Mouse (Mus musculus) stomach, postnatal 0 days (tissue): ENCODE measurements at regions not wholly inside any gene's neighbourhood (a gene's known extent, or its start where the extent isn't known, plus 50 kb on each side); places are given as distances from the start of the nearest gene placed in this dataset.

Experiments
- ATAC-seq: fragments of 200-750 bp; cut with Nextera tagmentation; 2 replicates; pipeline ENCODE4 v1.8.0; 2017; ENCODE audit not compliant: low FRiP score, low TSS enrichment
- DNase-seq: peaks from one replicate; pipeline ENCODE4 v3.0.0-alpha.2; 2016; ENCODE audit warnings: low spot score
- H3K27ac ChIP-seq: fragments of 300-500 bp; sonication (generic); replicated peaks from 2 replicates; pipeline ENCODE4 v1.5.1; 2014; ENCODE audit warnings: mild to moderate bottlenecking, control low read depth
- H3K27me3 ChIP-seq: fragments of 300-500 bp; sonication (generic); 2 replicates; pipeline ENCODE4 v1.6.1; 2014; ENCODE audit warnings: low read length; ENCODE audit not compliant: control insufficient read depth, insufficient read depth
- H3K36me3 ChIP-seq: fragments of 300-500 bp; sonication (generic); 2 replicates; pipeline ENCODE4 v1.6.1; 2014; ENCODE audit warnings: low read length, mixed read lengths; ENCODE audit not compliant: control insufficient read depth, insufficient read depth
- H3K4me1 ChIP-seq: fragments of 300-500 bp; sonication (generic); replicated peaks from 2 replicates; pipeline ENCODE4 v1.6.1; 2014; ENCODE audit warnings: antibody characterized with exemption; ENCODE audit not compliant: control insufficient read depth, insufficient read depth
- H3K4me2 ChIP-seq: fragments of 300-500 bp; sonication (generic); replicated peaks from 2 replicates; pipeline ENCODE4 v1.6.1; 2014; ENCODE audit warnings: low read depth, mild to moderate bottlenecking, control low read depth, moderate library complexity
- H3K4me3 ChIP-seq: fragments of 300-500 bp; sonication (generic); 2 replicates; pipeline ENCODE4 v1.5.1; 2014; ENCODE audit warnings: low read depth, low read length, control low read depth
- H3K9ac ChIP-seq: fragments of 300-500 bp; sonication (generic); 2 replicates; pipeline ENCODE4 v1.6.1; 2014; ENCODE audit warnings: mild to moderate bottlenecking, low read length, control low read depth, mixed read lengths
- H3K9me3 ChIP-seq: fragments of 300-500 bp; sonication (generic); 2 replicates; pipeline ENCODE4 v1.6.1; 2016; ENCODE audit warnings: low read length; ENCODE audit not compliant: control insufficient read depth
- CTCF ChIP-seq: IDR thresholded peaks from 2 replicates; pipeline ENCODE4 v1.5.1; 2016; ENCODE audit warnings: antibody characterized with exemption, low read depth, mild to moderate bottlenecking, moderate library complexity
- EP300 ChIP-seq: optimal IDR thresholded peaks from 2 replicates; pipeline ENCODE3; 2016; ENCODE audit warnings: antibody characterized with exemption
- WGBS: fragments of 180-500 bp; shearing (Covaris S2); extraction: QIAGEN DNeasy Blood & Tissue Kit; methylation state at CpG from one replicate; pipeline ENCODE4 v1.1.7; 2014; 5-methylcytosine and 5-hydroxymethylcytosine counted together

DNA sequence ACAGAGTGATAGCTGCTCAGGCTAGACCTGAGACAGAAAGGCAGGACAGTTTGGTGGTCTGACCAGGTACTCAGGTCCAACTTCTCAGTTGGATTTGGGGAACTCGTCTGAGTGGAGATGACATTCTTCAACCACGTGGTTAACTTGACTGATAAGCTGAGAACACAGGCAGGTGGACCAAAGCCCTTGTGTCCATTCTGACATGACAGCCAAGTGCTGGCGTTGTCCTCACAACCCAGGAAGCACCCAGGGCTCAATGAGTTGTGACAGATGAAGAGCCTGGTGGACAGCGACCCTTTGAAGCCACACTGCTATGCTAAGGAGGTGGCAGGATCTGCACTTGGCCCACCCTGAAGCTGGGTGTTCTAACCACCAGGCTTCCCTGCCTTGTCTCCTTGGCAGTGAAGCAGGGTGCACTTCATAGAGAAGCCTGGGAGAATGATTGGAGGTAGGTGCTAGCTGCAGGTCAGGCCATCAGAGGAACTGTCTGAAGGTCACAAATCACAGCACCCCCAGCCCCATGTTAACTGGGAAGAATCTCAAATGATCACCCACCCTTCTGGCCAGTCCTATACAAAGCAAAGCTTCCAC lies 87.6 kb downstream of the 1700001O22Rik start:
- Histone ChIP-seq H3K4me2 (no peak overlapping the region), H3K4me1 (peaks cover 35% of the 10 kb centered on the region), H3K9ac (no peak overlapping the region), H3K4me3 (no peak overlapping the region), H3K27me3 (no peaks in the 10 kb centered on the region), H3K36me3 (no peaks in the 10 kb centered on the region), H3K27ac (peak overlapping the region; percentile 98), H3K9me3 (no peaks in the 10 kb centered on the region)
- ATAC-seq (no peak), DNase-seq (no peak)
- TF ChIP-seq EP300: no peak
- TF ChIP-seq CTCF: no peak
- WGBS: 64% methylated on average over 4 of the region's 4 CpGs

DNA sequence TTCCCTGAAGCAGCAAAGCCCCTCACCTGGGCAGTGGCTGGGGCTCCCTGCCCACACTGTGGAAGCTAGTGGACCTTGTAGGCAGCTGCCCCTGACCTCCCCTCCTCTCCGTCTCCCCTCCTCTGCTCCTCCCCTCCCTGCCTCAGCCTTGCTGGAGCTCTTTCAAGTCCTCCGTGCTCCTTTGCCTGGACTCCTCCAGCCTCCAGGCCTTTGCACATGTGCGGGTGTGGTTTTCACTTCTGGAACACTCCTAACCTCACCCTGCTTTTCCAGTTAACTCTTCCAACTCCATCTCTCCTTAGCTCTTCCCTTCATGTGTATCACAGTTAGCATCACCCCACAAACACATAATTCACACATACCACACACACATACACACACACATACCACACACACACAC lies 89.9 kb downstream of the 1700001O22Rik start:
- WGBS: 7% methylated on average over 3 of the region's 3 CpGs
- peak; percentile 66 for DNase-seq
- Histone ChIP-seq H3K4me3 (no peak overlapping the region), H3K9ac (no peak overlapping the region), H3K4me2 (no peak overlapping the region), H3K27ac (peak overlapping the region; percentile 93), H3K4me1 (peaks cover 27% of the 10 kb centered on the region), H3K36me3 (no peaks in the 10 kb centered on the region), H3K27me3 (no peaks in the 10 kb centered on the region), H3K9me3 (no peaks in the 10 kb centered on the region)
- no peak for TF ChIP-seq CTCF
- no peak for TF ChIP-seq EP300
- 0 out of 2 replicates have a peak, but pooled peaks have one; percentile 6 for ATAC-seq

DNA sequence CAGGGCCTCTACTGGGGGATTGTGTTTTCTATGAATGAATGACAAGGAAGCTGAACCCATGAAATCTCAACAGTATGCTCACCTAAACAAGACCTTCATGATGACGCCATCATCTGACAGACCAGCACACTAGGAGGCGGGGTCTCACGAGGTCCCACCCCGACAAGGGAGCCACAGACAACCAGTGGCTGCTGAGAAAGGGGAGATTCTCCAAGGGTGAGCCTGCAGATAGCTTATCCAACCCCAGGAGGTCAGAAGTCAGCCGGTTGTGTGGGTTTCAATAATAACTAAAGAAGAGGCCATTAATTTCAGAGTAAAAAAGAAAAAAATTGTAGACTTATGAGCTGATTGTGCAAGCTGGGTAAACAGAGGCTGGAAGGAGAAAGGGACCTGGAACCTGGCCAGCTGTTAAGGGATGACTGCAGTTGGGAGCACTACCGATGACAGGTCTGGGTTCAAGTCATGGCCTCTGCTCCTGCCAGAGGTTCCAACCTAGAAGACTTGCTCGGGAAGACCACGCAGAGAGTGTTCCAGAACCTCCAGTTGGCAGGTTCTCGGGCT lies 90.5 kb downstream of the 1700001O22Rik start:
- H3K4me3 ChIP-seq: no peak overlapping the region
- ATAC-seq (no peak), DNase-seq (no peak)
- no peak overlapping the region for H3K4me2 ChIP-seq
- no peaks in the 10 kb centered on the region for H3K9me3 ChIP-seq
- WGBS: 47% methylated on average over 9 of the region's 9 CpGs
- H3K9ac ChIP-seq: no peak overlapping the region
- H3K4me1 ChIP-seq: peaks cover 26% of the 10 kb centered on the region
- peak overlapping the region; percentile 93 for H3K27ac ChIP-seq
- no peaks in the 10 kb centered on the region for H3K27me3 ChIP-seq
- TF ChIP-seq EP300 (no peak), CTCF (no peak)
- no peaks in the 10 kb centered on the region for H3K36me3 ChIP-seq

DNA sequence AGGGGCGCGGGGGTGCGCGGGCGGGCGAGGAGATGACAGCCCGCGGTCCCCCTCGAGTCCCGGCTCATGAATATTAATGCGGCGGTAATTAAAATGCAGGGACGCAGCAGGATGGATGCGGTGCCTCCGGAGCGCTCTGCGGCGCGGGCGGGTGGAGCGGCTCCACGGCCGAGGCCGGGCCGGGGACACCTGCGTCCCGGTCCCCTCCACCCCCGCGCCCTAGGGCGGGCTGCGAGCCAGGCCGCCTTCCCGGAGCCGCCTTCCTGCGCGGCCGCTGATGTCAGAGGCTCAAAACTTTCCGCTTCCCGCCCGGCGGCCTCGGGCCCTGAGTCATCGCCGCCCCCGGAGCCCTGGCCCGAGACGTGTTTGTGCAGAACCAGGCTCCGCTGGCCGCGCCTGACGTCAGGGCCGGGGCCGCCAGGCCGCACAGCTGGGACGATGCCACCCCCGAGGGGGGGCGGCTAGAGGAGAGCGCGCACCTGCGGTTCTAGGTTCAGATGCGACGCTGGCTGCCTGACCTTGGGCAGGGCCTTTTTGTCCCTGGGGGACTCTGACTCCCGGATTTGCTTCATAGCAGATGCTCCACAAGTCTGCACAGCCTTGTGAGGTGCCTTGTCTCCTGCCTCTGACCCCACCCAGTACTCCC lies 91.5 kb downstream of the 1700001O22Rik start:
- no peaks in the 10 kb centered on the region for H3K27me3 ChIP-seq
- H3K4me3 ChIP-seq: peak overlapping the region; percentile 46
- no peaks in the 10 kb centered on the region for H3K9me3 ChIP-seq
- H3K9ac ChIP-seq: peak overlapping the region; percentile 84
- DNase-seq: peak; percentile 93
- under 1% methylated on average over 42 of the region's 63 CpGs for WGBS
- TF ChIP-seq EP300 (peak; percentile 87), CTCF (no peak)
- no peaks in the 10 kb centered on the region for H3K36me3 ChIP-seq
- H3K27ac ChIP-seq: peak overlapping the region; percentile 93
- ATAC-seq: peak; percentile 77
- H3K4me1 ChIP-seq: peaks cover 23% of the 10 kb centered on the region
- peak overlapping the region; percentile 81 for H3K4me2 ChIP-seq

DNA sequence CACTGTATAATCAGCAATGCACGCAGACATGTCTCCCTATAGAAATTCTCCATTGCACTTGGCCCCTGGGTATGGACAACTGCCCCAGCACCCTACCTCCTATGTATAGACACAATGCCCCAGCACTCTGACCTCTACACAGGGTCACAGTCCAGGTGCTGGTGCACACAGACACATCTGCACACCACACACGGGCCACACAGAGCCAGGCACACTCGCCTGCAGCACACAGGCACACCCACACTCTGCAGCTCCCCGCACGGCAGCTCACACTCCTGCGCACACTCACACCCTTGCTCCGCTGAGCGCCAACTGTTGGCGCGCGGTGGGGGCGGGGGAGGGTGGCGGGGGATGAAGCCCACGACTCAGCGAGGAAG lies 92.0 kb downstream of the 1700001O22Rik start:
- no peaks in the 10 kb centered on the region for H3K9me3 ChIP-seq
- H3K27me3 ChIP-seq: no peaks in the 10 kb centered on the region
- no peaks in the 10 kb centered on the region for H3K36me3 ChIP-seq
- H3K4me1 ChIP-seq: peaks cover 19% of the 10 kb centered on the region
- peak overlapping the region; percentile 81 for H3K4me2 ChIP-seq
- TF ChIP-seq EP300 (no peak), CTCF (no peak)
- H3K9ac ChIP-seq: peak overlapping the region; percentile 84
- H3K4me3 ChIP-seq: peak overlapping the region; percentile 46
- H3K27ac ChIP-seq: peak overlapping the region; percentile 93
- 4% methylated on average over 13 of the region's 15 CpGs for WGBS
- peak; percentile 42 for DNase-seq
- ATAC-seq: peak; percentile 38

DNA sequence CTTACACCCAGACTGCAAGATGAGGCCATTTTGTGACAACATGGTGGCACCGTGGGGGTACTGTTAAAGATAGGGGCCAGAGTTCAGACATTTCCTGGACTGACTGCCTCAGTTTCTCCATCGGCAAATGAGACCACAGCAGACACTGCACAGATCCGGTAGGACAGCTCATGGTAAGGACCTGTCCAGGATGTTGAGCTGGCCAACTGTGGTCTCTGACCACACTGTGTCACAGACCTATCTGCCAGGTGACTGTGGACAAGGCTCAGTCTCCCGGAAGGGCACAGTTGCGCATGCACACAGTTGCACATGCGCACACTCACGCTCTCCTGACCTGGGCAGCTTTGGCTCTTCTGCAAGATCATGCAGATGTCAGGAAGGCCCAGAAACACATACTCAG lies 92.6 kb downstream of the 1700001O22Rik start:
- DNase-seq: no peak
- WGBS: 90% methylated on average over 7 of the region's 7 CpGs
- Histone ChIP-seq H3K4me3 (0 out of 2 replicates have a peak overlapping the region, but pooled peaks have one; percentile 46), H3K4me2 (no peak overlapping the region), H3K27me3 (no peaks in the 10 kb centered on the region), H3K27ac (0 out of 2 replicates have a peak overlapping the region, but pooled peaks have one; percentile 24), H3K9me3 (no peaks in the 10 kb centered on the region), H3K4me1 (peaks cover 17% of the 10 kb centered on the region), H3K9ac (no peak overlapping the region), H3K36me3 (no peaks in the 10 kb centered on the region)
- ATAC-seq: no peak
- TF ChIP-seq EP300 (no peak), CTCF (no peak)
